Mouse (Mus musculus) forebrain, embryonic 16.5 days (tissue): ENCODE results near the gene Gfer. TPM values are rescaled to one million over a fixed set of nuclear protein-coding genes. Genes with fewer than 3 reads are reported as not detected.

Experiments used
- ATAC-seq: fragments of 200-750 bp; cut with Nextera tagmentation; 2 replicates; pipeline ENCODE4 v1.8.0; 2017; ENCODE audit warnings: mild to moderate bottlenecking, moderate library complexity
- H3K27ac ChIP-seq: fragments of 300-500 bp; sonication (generic); 2 replicates; pipeline ENCODE4 v1.5.1; 2014; ENCODE audit warnings: low read length, control low read depth
- H3K27me3 ChIP-seq: fragments of 300-500 bp; sonication (generic); replicated peaks from 2 replicates; pipeline ENCODE4 v1.6.1; 2014; ENCODE audit warnings: low read length; ENCODE audit not compliant: control insufficient read depth, insufficient read depth
- H3K36me3 ChIP-seq: fragments of 300-500 bp; sonication (generic); 2 replicates; pipeline ENCODE4 v1.6.1; 2014; ENCODE audit not compliant: control insufficient read depth, insufficient read depth
- H3K4me1 ChIP-seq: fragments of 300-500 bp; sonication (generic); replicated peaks from 2 replicates; pipeline ENCODE4 v1.6.1; 2014; ENCODE audit warnings: low read length; ENCODE audit not compliant: control insufficient read depth, insufficient read depth
- H3K4me2 ChIP-seq: fragments of 300-500 bp; sonication (generic); 2 replicates; pipeline ENCODE4 v1.6.1; 2014; ENCODE audit warnings: mild to moderate bottlenecking, low read length, control low read depth
- H3K4me3 ChIP-seq: fragments of 300-500 bp; sonication (generic); replicated peaks from 2 replicates; pipeline ENCODE4 v1.5.1; 2014; ENCODE audit warnings: mild to moderate bottlenecking, low read length, control low read depth
- H3K9ac ChIP-seq: fragments of 300-500 bp; sonication (generic); replicated peaks from 2 replicates; pipeline ENCODE4 v1.6.1; 2014; ENCODE audit warnings: low read depth, low read length, control low read depth
- H3K9me3 ChIP-seq: fragments of 300-500 bp; sonication (generic); 2 replicates; pipeline ENCODE4 v1.6.1; 2016; ENCODE audit warnings: low read length; ENCODE audit not compliant: control insufficient read depth
- WGBS: fragments of 180-500 bp; shearing (Covaris S2); extraction: QIAGEN DNeasy Blood & Tissue Kit; methylation state at CpG from one replicate; pipeline ENCODE4 v1.1.7; 2014; 5-methylcytosine and 5-hydroxymethylcytosine counted together
- polyA plus RNA-seq: library from polyadenylated mRNA; unstranded; fragments of >200 nt; fragmentation: Nextera tagmentation; extraction: Ambion mirVana; gene quantifications from 2 replicates; pipeline ENCODE4 v1.2.1, GENCODE M21; 2015

Gene Gfer
- polyA plus RNA-seq, 1 experiment from 2014 or later: 35.4 TPM

GRCm38 (mm10) chr17:24697985-24698384, 2.0 kb upstream of the Gfer start:
- Histone ChIP-seq H3K4me1 (peaks cover 15% of the 10 kb centered on the region), H3K27me3 (no peaks in the 10 kb centered on the region), H3K4me2 (no peak overlapping the region), H3K9me3 (no peaks in the 10 kb centered on the region), H3K36me3 (peaks cover 17% of the 10 kb centered on the region), H3K9ac (no peak overlapping the region), H3K4me3 (no peak overlapping the region), H3K27ac (no peak overlapping the region)
- ATAC-seq: no peak
- WGBS: 12% methylated on average over 5 of the region's 5 CpGs

GRCm38 (mm10) chr17:24695326-24696010, 488 bp downstream of the Gfer start:
- Histone ChIP-seq H3K9ac (peak overlapping the region; percentile 87), H3K4me3 (peak overlapping the region; percentile 79), H3K36me3 (no peaks in the 10 kb centered on the region; the same call in none of the 2 replicates), H3K4me2 (peak overlapping the region; percentile 70), H3K27me3 (no peaks in the 10 kb centered on the region), H3K9me3 (no peaks in the 10 kb centered on the region), H3K27ac (peak overlapping the region; percentile 90), H3K4me1 (peaks cover 19% of the 10 kb centered on the region)
- ATAC-seq: peak; percentile 43
- WGBS: 6% methylated on average over 51 of the region's 51 CpGs

- Histone ChIP-seq H3K9ac (no peak overlapping the region), H3K4me1 (peaks cover 39% of the 10 kb centered on the region), H3K4me2 (no peak overlapping the region), H3K36me3 (no peaks in the 10 kb centered on the region), H3K27ac (no peak overlapping the region), H3K9me3 (no peaks in the 10 kb centered on the region), H3K27me3 (peaks cover 14% of the 10 kb centered on the region), H3K4me3 (no peak overlapping the region)
- ATAC-seq: no peak
- WGBS: 88% methylated on average over 5 of the region's 5 CpGs
Observed at GRCm38 (mm10) chr17:24692385-24692784, 3.6 kb downstream of the Gfer start.

- H3K9ac ChIP-seq: peak within 1 kb of the TSS; percentile 98
- under 1% methylated on average over 52 of the region's 55 CpGs for WGBS
- peaks cover 14% of the 10 kb centered on the region for H3K27me3 ChIP-seq
- no peaks in the 10 kb centered on the region for H3K36me3 ChIP-seq
- H3K4me2 ChIP-seq: peak within 1 kb of the TSS; percentile 68
- peak within 1 kb of the TSS; percentile 90 for H3K4me3 ChIP-seq
- peaks cover 28% of the 10 kb centered on the region for H3K4me1 ChIP-seq
- peak; percentile 70 for ATAC-seq
- H3K27ac ChIP-seq: peak within 1 kb of the TSS; percentile 78
- H3K9me3 ChIP-seq: no peaks in the 10 kb centered on the region
Observed at GRCm38 (mm10) chr17:24689251-24690081, 6.5 kb downstream of the Gfer start, which contains the start of gene Syngr3. Syngr3 (minus strand) TSS chr17:24689955.

- Histone ChIP-seq H3K4me1 (peaks cover 28% of the 10 kb centered on the region), H3K27ac (no peak overlapping the region), H3K9ac (peak overlapping the region; percentile 42), H3K36me3 (no peaks in the 10 kb centered on the region), H3K4me3 (peak overlapping the region; percentile 38), H3K27me3 (peaks cover 14% of the 10 kb centered on the region), H3K4me2 (peak overlapping the region; percentile 63), H3K9me3 (no peaks in the 10 kb centered on the region)
- 19% methylated on average over 23 of the region's 23 CpGs for WGBS
- no peak for ATAC-seq
Observed at GRCm38 (mm10) chr17:24687599-24687998, 8.4 kb downstream of the Gfer start.

- H3K4me1 ChIP-seq: peaks cover 28% of the 10 kb centered on the region
- no peaks in the 10 kb centered on the region for H3K9me3 ChIP-seq
- WGBS: 2% methylated on average over 24 of the region's 25 CpGs
- H3K27ac ChIP-seq: no peak overlapping the region
- H3K36me3 ChIP-seq: no peaks in the 10 kb centered on the region
- no peak for ATAC-seq
- peak overlapping the region; percentile 42 for H3K9ac ChIP-seq
- peaks cover 14% of the 10 kb centered on the region for H3K27me3 ChIP-seq
- H3K4me2 ChIP-seq: peak overlapping the region; percentile 63
- H3K4me3 ChIP-seq: peak overlapping the region; percentile 38
Observed at GRCm38 (mm10) chr17:24687146-24687595, 8.8 kb downstream of the Gfer start.

GRCm38 (mm10) chr17:24686514-24686913, 9.4 kb downstream of the Gfer start:
- peaks cover 2% of the 10 kb centered on the region; the same call in 1 of the 2 replicates for H3K36me3 ChIP-seq
- WGBS: 37% methylated on average over 16 of the region's 16 CpGs
- H3K9ac ChIP-seq: no peak overlapping the region
- H3K9me3 ChIP-seq: no peaks in the 10 kb centered on the region
- H3K27ac ChIP-seq: no peak overlapping the region
- no peak overlapping the region for H3K4me2 ChIP-seq
- H3K4me3 ChIP-seq: no peak overlapping the region
- peaks cover 14% of the 10 kb centered on the region for H3K27me3 ChIP-seq
- peaks cover 28% of the 10 kb centered on the region for H3K4me1 ChIP-seq
- ATAC-seq: no peak

GRCm38 (mm10) chr17:24677500-24678080, 18.4 kb downstream of the Gfer start:
- WGBS: 92% methylated on average over 24 of the region's 24 CpGs
- Histone ChIP-seq H3K4me2 (no peak overlapping the region), H3K27me3 (no peaks in the 10 kb centered on the region), H3K4me1 (peaks cover 4% of the 10 kb centered on the region; the same call in 1 of the 2 replicates), H3K27ac (no peak overlapping the region), H3K9me3 (no peaks in the 10 kb centered on the region), H3K4me3 (no peak overlapping the region), H3K9ac (no peak overlapping the region), H3K36me3 (peaks cover 15% of the 10 kb centered on the region)
- ATAC-seq: no peak

- Histone ChIP-seq H3K9ac (no peak overlapping the region), H3K4me2 (no peak overlapping the region), H3K36me3 (peaks cover 15% of the 10 kb centered on the region), H3K9me3 (no peaks in the 10 kb centered on the region), H3K4me3 (no peak overlapping the region), H3K27me3 (no peaks in the 10 kb centered on the region), H3K4me1 (peaks cover 10% of the 10 kb centered on the region), H3K27ac (no peak overlapping the region)
- ATAC-seq: no peak
- 92% methylated on average over 5 of the region's 5 CpGs for WGBS
Observed at GRCm38 (mm10) chr17:24676877-24677276, 19.1 kb downstream of the Gfer start.
